Mouse (Mus musculus): ENCODE measurements around the gene Aldh2.
"Not testable (repeated sequence)": the region's sequence is repeated elsewhere in the genome, so short reads cannot be mapped to it uniquely, and the experiment has no call there.

Aldh2 gene

DNA sequence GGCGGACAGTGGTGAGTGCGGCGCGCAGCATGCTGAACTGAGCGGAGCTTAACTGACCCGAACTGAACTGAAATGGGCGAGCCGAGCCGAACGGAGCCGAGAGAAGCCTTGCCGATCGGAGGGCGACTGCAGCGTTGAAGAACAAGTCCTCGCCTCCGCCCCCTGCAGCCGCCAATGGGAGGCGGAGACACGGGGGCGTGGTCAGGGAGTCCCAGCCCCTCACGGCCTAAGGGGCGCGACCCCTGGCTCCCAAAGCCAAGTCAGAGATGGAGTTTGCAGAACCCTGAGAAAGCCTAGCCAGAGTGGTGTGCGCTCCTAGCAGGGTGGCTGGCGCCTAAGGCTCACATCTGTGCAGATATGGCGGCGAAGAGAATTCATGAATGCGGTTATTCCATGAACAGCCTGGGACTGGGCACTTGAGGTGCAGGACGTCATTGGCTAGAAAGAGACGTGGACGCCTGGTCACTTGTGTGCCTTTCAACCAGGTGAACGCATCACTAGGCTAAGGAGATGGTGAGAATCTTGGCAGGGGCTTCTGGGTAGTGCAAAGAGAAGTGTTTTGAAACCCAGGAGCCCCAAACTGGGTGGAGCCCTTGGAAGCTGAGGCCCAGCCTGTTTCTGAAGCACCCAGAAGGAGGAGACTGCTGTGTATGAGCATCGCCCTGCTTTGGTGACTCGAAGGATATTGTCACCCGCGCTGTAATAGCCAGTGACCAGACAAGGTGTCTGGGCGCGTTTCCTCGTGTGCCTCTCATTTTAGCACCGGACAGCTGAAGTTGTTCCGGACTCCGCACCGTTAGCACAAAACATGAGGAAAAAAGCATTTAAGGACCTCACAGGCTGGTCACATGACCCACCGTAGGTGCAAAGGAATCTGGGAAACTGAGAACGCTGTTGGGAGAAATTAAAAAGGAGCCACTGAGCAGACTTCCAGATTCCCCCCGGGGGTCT is at the start of gene Aldh2:
Gene Aldh2 (minus strand): TSS at position 374 of the 951 bp plus-strand sequence.
- peak; percentile 34 to 72 for DNase-seq (ENCODE audit: low spot score in 2 of 2)

DNA sequence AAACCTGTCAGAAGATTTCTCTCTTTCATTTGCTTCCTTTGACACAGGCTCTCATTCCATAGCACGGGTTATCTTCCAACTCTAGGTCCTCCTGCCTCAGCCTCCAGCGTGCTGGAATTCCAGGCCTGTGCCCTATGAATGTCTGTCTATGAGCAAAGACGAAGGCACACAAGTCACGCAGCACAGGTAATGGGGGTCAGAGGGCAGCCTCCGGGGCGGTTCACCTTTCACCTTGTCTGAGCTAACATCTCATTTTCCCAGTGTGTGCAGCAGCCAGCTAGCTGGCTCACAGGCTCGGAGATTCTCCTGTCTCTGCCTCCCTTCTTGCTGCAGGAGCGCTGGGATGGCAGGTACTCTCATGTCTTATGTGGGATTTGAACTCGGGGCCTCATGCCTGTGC is 46.0 kb upstream of the Aldh2 start:
- no peak for DNase-seq (ENCODE audit: low spot score in 2 of 2)

DNA sequence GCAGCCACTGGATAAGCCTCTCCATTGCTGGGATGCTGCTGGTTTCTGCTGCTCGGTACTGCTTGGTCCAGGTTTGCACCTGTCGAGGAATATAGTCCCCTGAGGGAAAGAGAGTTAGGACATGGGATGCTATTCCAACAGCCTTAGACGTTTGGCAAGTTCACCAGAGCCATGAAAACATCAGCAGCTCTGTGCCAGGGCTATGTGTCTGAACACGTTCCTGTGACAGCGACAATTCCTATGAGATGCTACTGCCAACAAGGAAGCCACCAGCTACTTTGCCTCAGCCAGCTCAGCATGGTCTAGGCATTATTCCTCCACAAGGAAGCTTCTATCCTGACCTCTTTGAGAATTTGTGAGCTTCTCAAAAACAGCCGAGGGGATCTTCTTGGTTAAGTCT is 43.7 kb upstream of the Aldh2 start:
- DNase-seq (ENCODE audit: low spot score in 2 of 2): no peak

DNA sequence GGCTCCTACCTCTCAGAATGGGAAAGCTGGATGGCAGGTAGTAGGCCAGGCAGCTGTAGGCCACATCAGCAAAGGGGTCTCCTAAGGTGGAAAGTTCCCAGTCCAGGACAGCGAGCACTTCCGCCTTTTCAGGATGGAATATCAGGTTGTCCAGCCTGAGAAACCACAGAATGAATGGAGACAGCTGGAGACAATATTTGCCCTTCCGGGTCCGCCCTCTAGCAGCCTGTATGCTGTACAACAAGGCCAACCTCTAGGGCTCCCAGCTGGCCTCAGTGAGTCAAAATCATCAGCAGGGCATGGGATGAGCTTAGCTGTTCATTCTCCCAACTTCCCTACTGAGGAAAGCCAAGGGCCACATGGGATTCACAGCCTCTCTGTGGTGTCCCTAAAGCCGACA is 41.0 kb upstream of the Aldh2 start:
- no peak for DNase-seq (ENCODE audit: low spot score in 2 of 2)

DNA sequence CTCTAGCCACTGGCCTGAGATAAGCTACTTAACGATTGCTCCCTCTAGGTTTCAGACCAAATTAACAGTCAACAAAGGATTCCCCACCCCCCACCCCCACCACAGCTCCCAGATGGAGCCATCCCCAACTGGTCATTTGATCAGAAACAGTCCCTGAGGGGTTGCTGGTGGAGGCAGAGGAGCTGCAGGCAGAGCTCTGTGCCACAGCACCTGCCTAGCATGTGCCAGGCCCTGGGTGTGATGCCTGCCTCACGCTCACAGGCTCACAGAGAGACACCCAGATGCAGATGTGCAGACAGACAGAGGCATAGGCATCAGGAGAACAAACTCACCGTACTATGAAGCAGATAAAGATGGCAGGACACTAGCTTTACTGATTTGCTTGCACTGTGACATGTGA is 39.2 kb upstream of the Aldh2 start:
- DNase-seq (ENCODE audit: low spot score in 2 of 2): no peak

DNA sequence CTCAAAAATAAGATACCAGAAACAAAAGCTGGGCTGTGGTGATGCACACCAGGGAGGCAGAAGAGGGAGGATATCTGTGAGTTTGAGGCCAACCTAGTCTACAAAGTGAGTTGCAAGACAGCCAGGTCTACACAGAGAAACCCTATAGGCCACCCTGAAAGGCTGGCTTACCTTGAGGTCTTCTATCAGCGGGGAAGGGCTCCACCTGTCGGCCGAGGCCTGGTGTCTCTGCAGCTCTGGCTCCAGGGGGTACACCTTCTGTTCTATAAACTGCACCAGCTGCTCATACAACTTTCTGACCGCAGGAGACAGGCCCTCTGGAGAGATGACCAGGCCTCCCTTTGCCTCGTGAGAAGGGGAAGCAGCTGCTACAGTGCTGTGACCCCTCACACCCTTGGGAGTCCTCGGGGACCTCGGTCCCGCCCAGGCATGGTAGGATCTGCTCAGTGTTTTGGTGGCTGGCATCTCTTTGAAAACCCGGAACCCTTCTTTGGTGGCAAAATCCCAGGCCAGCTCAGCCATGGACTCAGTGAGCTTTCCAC is 37.6 kb upstream of the Aldh2 start:
- DNase-seq (ENCODE audit: low spot score in 2 of 2): not testable (repeated sequence)

DNA sequence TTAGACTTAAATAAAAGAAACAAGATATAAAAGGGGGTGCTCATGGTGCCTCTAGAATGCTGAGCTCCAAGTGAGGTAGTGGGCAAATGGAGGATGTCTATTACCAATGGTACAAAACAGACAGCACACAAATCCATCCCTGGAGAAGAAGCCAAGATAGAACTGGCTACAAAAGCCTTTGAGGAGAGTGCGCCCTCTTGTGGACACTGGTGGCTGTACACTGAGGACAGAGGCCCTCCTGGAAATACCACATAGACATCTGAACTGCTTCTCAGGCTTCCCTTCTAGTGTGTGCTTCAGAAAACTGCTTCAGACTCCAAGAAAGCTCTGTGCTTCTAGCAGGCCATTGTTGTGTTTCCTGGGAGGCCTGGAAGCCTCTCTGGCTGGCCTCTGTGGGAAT is 34.2 kb upstream of the Aldh2 start:
- DNase-seq (ENCODE audit: low spot score in 2 of 2): peak; percentile 58 to 73

DNA sequence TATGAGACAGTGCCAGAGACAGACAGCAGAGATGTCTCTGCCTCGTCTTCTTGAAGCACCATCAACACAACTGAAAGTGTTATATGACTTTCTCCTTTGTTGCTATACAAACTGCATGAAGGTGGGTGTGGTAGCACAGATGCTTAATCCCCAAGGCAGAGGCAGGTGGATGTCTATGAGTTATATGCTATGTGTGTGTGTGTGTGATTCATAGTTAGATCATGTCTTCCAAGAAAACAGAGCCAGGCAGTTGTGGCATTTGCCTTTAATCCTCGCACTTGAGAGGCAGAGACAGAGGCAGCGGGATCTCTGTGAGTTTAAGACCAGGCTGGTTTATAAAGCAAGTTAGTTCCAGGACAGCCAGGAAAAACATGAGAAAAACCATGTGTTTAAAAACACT is 29.6 kb upstream of the Aldh2 start:
- DNase-seq (ENCODE audit: low spot score in 2 of 2): no peak

DNA sequence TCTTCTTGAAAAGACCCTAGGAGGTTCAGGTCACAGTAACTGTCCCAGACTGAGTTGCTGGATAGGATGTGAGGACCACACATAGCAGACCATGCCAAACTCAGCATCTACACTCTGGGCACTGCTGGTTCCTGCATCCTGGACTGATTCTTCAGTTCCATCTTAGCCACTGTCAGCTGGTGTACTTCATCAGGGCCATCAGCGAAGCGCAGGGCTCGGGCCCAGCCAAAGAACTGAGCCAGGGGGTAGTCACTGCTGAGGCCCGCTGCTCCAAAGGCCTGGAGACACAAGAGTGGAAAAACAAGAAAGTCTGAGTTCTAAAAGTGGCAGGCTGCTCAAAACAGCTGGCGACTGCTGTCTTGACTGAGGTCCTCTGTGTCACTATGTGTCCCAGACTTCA is 27.5 kb upstream of the Aldh2 start:
- DNase-seq (ENCODE audit: low spot score in 2 of 2): no peak

DNA sequence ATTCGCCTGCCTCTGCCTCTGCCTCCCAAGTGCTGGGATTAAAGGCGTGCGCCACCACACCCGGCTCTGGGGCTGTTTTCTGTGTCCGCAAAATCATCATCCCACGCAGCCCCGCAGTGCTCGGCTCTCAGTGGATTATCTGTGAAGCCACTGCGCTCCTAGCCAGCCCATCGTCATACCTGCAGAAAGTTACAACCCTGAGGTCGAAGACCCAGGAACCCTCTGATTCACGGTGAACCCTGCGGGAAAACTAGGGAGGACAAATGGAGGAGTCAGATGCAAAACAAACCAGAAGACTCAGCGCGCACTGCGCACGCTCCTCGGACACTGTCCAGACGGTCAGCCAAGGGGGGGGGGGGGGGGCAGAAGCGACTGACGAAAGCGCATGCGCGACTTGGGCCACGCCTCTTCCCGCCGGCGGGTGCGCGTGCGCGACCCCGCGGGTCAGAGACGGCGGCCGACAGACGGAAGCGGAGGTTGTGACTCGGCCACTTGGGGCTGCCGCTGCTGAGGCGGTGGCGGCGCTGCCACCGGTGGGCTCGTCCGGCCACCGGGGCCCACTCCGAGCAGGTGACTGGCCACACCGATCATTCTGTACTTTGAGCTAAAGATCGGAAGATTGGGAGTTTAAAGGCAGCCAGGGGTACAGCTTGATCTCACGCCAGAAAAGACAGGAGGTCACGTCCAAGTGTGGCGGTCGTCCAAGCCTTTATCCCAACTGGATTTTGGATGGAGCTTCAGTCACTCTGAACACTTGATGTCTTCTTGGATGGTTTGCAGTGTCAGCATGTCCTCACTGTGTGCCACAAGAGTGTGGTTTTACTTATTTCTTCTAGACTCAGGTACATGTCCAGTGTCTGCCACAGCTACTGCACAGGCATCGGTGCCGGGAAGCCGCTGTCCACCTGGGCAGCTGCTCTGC is 25.2 kb upstream of the Aldh2 start, which contains the start of gene Acad12:
Gene Acad12 (minus strand): TSS at position 347 of the 922 bp plus-strand sequence.
- DNase-seq (ENCODE audit: low spot score in 2 of 2): peak; percentile 59 to 83

DNA sequence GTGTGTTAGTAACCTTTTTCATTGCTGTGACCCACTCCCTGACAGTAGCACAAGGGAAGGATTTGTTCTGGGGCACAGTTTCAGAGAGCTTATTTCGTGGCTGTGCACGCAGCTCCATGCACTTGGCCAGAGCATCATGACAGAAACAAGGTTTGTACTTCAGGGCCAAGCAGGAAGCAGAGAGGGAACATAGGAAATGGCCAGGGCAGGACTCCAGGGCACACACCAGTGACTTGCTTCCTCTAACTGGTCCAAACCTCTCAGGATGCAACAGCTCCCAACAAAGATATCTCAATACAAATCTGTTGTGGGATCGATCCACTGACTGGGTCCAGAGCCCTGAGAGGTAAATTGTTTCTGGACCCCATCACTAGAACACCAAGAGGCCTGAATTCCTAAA is 21.3 kb upstream of the Aldh2 start:
- DNase-seq (ENCODE audit: low spot score in 2 of 2): not testable (repeated sequence)

DNA sequence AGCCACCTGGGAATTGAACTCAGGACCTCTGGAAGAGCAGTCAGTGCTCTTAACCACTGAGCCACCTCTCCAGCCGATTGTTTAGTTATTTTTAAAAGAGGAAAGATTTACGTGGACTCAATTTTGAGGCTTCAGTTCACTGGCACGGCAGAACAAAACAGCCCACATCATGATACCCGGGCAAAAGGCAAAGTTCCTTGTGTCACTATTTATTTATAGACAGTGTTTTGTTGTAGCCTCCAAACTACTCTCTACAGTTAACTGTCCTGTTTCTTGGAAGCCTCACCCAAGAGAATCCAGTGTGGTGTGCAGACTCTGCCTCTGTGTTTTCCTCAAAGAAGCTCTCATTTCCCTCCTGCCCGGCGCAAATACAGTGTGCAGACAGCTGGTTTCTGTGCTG is 18.4 kb upstream of the Aldh2 start:
- DNase-seq (ENCODE audit: low spot score in 2 of 2): no peak

DNA sequence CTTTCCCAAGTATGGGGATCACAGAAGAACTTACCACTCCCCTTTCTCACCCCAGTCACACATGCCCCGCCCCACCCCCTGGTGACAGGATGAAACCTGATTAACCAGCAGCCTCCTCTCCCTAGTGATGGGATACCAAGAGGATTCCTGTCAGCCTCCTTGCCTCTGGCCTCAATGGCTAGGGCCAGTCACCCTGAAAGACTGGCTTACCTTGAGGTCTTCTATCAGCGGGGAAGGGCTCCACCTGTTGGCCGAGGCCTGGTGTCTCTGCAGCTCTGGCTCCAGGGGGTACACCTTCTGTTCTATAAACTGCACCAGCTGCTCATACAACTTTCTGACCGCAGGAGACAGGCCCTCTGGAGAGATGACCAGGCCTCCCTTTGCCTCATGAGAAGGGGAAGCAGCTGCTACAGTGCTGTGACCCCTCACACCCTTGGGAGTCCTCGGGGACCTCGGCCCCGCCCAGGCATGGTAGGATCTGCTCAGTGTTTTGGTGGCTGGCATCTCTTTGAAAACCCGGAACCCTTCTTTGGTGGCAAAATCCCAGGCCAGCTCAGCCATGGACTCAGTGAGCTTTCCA is 16.0 kb upstream of the Aldh2 start:
- not testable (repeated sequence) for DNase-seq (ENCODE audit: low spot score in 2 of 2)

DNA sequence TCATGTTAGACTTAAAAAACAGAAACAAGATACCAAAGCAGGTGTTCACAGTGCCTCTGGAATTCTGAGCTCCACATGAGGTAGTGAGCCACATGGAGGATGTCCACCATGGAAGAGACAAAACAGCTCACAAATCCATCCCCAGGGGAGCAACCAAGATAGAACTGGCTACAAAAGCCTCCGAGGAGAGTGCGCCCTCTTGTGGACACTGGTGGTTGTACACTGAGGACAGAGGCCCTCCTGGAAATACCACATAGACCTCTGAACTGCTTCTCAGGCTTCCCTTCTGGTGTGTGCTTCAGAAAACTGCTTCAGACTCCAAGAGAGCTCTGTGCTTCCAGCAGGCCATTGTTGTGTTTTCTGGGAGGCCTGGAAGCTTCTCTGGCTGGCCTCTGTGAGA is 12.5 kb upstream of the Aldh2 start:
- DNase-seq (ENCODE audit: low spot score in 2 of 2): peak; percentile 49 to 70

DNA sequence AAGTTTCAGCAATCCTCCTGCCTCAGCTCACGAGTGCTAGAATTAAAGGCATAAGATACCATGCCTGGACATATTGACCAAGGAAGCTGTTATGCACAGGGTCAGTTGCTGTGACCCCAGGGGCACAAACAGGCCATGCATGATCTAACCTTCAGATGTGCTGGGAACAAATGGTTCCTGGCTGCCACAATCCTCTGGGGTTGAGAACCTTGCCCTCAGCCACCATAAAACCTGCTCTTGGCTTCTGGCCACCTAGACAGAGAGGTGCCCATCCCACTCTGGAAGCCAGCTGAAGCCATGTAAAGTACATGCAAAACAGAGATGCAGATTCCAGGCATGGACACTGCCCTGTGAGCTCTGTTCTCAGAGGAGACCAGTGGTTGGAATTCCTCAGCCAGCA is 10.2 kb upstream of the Aldh2 start:
- DNase-seq (ENCODE audit: low spot score in 2 of 2): not testable (repeated sequence)

DNA sequence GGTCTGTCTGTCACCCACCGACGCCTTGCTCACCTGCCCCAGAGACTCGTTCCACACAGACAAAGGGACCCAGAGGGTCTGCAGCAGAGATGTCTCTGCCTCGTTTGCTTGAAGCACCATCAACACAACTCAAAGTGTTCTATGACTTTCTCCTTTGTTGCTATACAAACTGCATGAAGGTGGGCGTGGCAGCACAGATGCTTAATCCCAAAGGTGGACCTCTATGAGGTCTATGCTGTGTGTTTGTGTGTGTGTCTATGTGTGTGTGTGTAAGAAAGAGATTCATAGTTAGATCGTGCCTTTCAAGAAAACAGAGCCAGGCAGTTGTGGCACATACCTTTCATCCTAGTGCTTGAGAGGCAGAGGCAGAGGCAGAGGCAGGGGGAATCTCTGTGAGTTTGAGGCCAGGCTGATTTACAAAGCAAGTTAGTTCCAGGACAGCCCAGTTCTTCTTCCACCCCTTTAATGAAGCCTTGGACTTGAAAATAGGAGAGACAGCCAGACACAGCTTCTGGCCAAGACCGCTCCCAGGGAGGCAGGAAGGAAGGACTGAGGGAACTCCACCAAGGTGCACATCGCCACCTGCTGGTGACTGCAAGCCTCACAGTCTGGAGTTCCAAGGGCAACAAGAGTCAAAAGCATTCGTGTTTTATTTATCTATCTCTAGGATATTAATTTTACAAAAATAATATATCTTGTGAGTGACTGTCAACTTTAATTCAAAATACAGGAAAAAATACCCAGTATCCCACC is 8.1 kb upstream of the Aldh2 start:
- DNase-seq (ENCODE audit: low spot score in 2 of 2): peak; percentile 72 to 86

DNA sequence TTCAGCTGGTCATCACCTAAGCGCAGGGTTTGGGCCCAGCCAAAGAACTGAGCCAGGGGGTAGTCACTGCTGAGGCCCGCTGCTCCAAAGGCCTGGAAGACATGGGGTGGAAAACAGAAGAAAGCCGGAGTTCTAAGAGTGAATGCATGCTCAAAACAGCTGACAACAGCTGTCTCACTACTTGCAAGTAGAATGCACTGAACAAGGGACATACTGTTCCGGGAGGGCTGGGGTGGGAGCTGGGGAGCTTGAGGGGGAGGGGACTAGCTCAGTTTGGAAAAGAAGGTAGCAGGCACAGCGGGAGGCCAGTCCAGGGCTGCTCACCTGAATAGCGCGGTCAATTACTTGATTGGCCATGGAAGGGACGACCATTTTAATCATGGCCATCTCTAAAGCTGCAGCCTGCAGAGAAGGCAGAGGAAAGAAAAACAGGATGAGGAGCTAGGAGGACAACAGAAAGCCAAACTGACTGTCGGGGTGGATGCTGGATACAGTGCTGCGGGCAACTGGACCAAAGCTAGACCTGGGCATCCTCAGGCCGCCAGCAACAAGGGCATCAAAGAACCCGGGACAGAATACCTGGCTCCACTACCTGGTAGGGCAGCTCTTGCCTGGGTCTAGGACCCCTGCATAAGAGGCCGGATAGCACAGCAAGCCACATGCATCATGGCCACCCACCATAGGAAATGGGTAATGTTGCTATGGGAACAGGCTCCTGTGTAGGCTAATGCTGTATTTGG is 5.4 kb upstream of the Aldh2 start:
- DNase-seq (ENCODE audit: low spot score in 2 of 2): no peak

DNA sequence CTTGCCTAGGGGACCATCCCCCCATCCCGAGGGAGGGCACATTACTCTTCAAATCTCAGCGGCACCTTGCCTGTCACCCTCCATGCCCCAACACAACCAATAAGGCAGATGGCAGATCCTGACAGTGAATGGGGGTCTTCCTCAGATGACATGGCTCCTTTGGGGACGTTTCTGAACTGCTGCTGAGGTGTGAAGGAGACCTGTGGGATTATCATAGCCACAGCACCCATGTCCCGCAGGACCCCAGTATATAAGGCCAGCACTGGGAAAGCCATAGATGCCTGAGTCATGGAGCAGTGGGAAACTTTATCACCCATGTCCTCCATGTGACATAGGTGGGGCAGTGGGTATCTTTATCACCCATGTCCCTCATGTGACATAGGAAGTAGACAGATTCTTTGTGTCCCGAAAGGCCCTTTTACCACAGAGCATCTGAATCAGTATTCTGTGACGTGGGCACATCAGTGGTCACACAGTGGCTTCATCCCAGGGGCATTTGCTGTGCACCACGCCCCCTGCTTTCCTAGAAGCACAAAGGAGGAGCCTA is 4.4 kb upstream of the Aldh2 start:
- DNase-seq (ENCODE audit: low spot score in 2 of 2): no peak

DNA sequence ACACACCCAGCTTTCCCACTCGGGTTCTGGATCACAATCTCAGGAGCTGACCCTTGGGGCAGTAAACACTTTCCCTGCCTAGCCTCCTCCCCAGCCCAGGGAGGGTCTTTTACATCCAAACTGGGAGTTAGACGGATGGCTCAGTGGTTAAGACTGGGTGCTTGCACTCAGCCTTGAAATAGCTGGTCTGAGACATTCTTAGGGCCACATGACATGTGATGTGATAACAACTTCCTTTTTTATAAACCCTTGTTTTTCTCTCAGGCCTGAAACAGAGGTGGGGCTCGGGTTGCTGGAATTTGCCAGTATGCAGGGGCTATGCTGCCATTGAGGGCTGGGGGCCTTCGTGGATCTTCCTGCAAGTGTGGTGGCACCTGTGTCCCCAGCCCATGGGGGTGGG is 3.7 kb upstream of the Aldh2 start:
- no peak for DNase-seq (ENCODE audit: low spot score in 2 of 2)

DNA sequence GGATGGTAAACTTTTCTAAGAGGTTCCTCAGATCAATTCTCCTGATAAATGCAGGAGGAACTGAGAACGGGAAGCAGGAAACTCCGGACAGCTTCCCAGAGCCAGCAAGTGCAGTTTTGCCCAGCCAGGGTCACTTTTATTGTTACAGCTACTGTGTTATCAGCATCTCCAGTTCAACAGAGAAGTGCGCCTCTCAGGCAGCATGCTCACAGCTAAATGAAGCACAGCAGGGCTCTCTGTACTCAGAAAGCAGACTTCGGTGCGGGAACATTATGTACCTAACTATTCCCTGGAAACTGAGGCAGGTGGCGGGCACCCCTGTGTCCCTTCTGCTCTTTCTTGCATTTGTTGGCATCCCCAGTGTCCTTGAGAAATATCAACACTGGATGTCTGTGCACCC is 2.6 kb upstream of the Aldh2 start:
- DNase-seq (ENCODE audit: low spot score in 2 of 2): no peak
